Mouse (Mus musculus) right cerebral cortex, postnatal 36 days (tissue): ENCODE data around the gene Klf13.

Source experiments
- DNase-seq, 2 experiments: peaks; one replicate each; pipeline ENCODE4 v3.0.0; 2022; ENCODE audit warnings: low spot score in 2 of 2, mixed read lengths in 1 of 2

The Klf13 gene

DNA sequence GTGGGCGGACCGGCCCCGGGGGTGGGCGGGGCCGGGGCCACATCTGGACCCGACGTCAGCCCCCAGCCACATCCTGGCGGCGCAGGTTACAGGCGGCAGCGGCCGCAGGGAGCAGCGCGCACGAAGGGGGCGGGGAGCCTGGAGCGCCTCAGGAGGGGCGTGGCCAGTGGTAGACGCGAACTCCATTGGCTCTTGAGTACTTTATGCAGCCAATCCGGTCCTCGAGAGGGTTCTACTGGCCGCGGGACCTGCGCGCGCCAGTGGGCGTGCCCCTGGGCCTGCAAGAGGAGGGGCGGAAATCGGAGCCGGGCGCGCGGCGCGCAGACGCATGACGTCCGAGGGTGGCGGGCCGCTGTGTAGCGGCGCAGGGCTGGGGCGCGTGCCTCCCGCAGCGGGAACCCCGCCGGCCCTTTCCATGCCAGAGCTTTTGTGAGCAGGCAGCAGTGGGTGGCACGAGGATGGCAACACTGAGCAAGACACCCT, at the start of gene Klf13:
TSS of gene Klf13 (minus strand) at position 2 of the 483 bp plus-strand sequence.
- peak; percentile 99 for DNase-seq

DNA sequence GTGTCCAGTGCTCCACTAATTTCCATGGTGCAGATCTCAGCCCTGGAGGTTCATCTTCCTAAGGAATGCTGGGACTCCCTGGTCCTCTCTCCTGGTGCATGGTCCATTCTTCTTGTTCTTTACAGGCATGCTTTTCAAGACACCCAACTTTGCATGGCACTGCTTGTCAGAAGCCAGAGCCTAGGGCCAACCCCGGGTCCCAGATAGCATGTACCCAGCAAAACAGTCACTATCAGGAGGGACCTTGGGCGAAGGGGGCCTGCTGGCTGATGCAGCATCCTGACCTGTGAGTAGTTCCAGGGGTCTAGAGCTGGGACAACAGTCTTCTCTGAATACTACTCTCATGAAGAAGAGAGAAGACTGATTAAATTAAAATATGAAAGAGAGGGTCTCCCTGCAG, 49.7 kb upstream of the Klf13 start:
- DNase-seq, result no peak

DNA sequence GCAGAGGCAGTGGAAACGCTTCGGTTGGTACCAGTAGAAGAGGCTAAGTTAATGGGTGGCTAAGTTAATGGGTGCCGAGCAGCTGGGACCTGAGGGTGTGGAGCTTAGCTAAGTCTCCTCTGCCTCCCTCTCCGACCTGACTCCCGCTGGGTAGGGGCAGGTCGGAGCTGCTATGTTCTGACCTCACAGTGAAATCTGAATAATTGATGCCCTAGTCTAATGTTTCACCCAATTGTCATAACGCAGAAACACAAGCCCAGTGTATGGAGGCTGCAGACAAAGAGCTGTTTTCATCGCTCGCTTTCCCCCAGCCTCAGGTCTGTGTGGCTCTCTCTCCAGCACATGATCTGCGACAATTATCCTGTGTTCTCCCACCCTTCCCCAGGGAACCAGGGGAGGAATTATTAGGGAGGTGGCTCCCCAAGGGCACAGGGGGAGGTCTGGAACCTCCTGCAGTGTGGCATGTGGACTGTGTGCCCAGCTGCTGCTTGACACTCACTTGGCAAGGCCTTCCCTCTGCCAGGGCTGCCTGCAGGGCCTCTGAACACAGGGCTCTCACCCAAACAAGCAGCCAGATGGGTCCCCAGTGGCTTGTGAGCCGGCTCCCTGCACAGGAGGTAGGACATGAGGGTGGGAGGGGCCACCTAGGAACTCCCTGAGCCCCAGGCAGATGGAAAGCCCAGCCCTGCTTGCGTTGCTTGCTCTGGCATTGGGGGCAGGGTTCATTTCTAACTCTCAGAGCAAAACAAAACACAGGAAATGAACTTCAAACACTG, 47.9 kb upstream of the Klf13 start:
- DNase-seq, result peak; percentile 34 to 37

DNA sequence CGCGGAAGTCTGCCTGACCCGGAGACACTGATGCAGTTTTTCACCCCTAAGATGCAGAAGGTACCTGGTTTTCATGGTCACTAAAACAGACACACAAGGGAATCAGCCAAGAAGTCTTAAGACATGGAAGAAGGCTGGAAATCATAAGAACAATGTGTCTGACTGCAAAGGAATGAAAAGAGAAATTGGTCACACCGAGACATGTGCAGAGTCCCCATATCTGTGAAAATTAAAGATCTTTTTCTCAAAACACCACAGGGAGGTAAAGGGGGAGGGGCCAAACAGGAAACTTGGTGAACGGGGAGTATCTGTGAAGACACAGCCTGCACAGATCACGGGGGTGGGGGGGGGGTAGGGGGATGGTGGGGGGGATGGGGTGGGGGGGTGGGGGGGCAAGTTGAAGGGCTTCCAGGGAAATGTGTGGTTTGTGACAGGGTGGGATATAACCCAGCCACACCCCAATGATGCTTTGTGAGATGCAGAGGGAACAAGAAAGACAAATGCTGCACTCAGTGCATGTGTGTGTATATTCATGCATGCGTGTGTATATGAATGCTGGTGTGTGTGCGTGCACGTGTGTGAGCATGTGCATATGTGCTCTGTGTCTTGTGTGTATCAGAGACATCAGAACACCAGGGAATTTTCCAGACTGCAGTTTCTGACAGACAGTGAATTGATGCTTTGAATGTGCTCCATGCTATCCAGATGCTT, 47.1 kb upstream of the Klf13 start:
- DNase-seq, result no peak

DNA sequence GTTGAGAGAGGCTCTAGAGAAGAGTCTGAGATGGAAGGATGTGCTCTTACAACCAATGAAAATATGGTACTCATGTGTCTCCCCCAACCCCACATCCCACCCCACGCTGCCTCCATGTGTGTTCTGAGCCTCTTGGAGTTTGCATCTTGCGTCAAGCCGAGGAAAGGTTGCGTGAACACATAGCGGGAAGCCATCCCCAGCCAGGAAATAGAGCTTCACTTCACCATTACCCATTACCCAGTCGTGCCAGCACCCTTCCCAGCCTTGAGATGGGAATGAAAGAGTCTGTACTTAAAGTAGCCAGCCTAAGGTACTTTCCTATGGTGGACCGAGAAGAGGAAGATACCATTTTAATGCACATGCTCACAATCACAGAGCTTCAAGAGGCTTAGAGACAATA, 46.6 kb upstream of the Klf13 start:
- no peak for DNase-seq

DNA sequence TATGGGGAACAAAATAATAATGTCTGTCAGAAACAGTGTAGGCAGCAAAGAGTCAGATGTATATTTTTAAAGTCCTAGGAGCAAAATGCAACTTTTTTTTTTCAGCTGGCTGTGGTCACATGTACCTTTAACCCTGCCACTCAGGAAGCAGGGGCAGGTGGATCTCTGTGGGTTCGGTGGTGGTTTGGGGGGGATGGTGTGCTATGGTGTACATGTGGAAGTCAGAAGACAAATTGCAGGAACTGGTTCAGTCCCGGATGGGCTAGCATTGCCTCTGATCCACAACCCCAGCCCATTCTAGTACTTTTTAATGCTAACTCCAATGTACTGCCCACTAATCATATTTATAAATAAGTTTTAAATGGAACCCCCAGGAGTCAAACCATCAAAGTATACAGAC, 45.6 kb upstream of the Klf13 start:
- no peak for DNase-seq

DNA sequence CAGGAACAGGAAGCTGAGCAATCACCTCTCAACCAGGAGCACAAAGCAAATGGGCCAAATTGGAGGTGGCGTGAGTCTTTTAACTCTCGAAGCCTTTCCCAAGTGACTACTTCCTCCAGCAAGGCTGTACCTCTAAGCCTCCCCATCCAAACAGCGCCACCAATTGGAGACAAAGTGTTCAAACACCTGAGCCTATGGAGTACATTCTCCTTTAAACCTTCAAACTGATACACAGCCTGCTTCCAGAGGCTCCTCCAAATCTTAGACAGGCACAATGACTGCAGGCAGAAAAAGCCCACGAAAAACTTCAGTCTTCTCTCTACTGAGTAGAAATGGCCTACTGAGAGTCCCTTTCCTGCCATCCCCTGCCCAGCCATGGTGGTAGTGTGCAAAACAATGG, 38.9 kb upstream of the Klf13 start:
- DNase-seq, result no peak

DNA sequence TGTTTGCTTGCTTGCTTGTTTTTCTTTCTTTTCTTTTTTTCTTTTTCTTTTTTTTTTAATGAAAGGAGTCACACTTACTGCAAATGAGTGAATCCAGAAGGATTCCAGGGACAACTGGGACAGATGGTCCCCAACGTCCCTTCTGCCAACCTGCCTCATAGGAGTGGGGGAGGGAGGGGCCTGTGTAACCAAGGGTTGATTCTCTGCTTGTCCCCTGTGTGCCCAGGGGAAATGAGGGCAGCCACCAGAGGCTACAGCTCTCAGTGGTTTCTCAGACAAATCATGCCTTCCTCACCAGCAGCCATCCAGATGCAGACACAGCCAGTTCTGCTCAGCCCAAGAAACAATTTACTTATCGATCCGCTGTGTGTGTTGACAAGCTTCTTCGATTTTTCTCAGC, 32.3 kb upstream of the Klf13 start:
- no peak for DNase-seq

DNA sequence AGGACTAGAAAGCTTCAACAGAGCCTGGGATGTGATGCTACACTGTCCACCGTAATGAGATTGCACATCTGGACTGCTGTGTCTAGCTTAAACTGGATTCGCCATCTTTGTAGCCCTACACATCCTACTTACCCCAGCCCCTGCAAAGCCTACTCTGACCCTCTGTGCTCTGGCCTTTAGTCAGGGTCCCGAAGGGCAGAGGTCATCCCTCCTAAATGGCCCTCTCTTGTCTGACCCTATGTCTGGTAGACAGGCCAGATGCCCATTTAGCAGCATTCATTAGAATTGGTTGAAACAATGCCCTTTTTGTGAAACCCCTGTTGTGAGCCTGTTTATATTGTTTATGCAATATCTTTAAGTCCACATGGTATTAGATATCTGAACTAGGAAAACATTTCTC, 31.2 kb upstream of the Klf13 start:
- DNase-seq, result no peak

DNA sequence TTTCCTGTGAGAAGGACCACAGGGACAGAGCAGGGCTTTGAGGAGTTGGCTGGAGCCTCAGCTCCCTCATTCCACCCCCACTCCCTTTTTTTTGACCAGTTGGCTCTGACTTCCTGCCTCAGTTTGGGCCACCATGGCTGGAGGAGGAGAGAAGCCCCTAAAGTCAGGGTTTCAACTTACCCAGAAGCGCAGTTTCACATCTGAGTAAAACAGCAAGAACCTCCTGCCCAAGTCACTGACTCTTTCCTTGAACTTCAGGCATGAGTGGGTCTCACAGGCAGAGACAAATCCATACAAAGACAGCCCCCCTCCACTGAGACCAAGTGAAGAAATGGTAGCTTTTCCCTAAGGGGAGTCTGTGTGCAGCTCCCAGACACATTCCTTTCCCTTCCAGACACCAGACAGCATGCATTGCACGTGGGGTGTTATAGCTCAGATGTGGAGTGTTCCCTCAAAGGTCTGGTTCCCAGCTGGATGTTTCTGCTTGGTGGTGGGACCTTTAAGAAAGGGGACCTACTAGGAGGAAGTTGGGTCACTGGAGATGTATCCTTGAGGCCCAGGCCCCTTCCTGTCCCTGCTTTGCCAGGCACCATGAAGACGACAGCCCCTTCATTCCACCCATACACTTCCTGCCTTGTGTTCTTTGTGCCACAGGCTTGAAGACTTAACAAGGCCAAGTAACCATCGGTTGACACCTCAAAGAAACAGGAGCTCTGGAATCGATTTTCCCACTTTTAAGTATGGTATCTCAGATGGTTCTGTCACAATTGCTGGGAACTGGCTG, 27.1 kb upstream of the Klf13 start:
- DNase-seq, result no peak

DNA sequence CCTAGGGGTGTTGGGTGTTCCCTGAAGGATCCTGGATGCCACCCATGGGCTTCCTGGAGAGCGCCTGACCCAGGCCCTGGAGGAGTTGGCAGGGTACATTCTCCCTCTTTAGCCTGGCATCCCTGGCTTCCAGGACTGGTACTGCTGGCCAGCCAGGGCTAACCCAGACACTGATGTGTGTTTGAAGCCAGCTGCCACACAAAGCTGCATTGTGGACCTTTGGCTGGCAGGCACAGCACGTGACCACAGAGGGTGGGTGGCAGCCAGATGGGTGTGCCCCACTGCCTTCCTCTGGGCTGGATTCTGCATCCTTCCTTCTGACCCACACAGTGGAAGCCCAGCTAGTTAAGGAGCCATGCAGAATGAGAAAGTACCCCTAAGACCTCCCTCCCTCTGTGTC, 26.4 kb upstream of the Klf13 start:
- peak; percentile 72 to 77 for DNase-seq

DNA sequence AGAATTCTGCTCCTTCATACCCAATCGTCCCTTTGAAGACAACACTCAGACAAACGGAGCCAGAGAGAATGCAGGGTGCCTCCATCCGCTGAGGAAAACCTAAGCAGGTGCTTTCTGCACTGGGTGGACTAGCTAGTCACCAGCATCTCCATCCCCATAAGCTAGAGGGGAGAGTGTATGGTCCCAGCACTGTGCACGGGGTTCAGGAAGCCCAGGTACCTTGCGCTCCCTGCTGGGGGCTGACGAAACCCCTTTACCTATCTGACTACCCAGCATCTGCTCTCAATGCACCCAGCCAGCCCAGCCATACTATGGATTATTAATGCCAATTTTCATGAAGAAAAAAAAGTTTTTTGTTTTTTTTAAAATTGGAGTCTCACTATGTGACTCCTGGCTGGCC, 25.4 kb upstream of the Klf13 start:
- DNase-seq, result no peak

DNA sequence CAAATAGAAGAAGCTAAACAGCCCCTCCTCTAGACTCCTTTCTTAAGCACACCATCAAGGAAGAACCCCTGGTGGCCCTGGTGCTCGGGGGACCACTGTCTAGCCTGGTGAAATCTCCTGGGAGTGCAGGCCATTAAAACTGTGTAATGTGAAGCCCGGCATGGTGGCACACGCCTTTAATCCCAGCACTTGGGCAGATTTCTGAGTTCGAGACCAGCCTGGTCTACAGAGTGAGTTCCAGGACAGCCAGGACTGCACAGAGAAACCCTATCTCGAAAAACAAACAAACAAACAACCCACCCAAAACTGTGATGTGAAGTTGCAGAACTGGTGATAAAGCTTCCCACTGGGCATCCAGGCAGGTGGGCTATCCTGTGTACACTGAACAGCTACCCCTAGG, 24.9 kb upstream of the Klf13 start:
- DNase-seq, result no peak

DNA sequence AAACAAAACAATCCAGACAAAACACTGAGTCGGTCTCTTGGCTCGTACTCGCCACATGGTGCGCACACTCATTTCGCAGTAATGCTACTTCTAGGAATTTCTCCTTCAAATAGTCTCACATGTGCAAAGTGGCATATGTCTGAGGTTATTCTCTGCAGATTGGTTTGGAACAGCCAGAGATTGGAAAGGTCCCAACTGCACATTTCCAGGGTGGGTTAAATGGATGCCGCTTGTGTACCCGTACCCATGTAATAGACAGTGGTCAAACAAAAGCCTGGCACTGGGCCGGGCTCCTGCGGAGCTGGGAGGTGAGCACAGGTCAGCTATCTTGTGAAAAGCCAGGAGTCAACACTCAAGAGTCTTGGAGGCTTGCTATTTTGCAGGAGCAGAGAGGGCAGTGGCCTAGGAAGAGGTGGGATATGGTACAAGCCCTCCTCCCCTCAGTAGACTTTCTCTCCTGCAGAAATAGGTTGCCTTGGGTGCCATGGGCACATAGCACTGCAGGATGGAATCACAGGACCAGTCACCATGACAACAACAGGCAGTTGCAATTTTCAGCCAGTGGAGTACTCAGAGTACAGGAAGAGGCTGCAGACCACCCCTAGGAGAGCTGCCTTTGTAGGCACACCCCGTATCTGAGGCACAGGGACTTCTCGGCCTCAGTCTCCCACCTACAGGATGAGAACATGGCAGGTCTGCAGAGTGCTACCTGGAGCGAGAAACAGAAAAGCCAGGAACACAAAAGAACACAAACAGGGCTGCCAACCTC, 19.3 kb upstream of the Klf13 start:
- peak in 1 of 2 experiments; percentile 63 for DNase-seq

DNA sequence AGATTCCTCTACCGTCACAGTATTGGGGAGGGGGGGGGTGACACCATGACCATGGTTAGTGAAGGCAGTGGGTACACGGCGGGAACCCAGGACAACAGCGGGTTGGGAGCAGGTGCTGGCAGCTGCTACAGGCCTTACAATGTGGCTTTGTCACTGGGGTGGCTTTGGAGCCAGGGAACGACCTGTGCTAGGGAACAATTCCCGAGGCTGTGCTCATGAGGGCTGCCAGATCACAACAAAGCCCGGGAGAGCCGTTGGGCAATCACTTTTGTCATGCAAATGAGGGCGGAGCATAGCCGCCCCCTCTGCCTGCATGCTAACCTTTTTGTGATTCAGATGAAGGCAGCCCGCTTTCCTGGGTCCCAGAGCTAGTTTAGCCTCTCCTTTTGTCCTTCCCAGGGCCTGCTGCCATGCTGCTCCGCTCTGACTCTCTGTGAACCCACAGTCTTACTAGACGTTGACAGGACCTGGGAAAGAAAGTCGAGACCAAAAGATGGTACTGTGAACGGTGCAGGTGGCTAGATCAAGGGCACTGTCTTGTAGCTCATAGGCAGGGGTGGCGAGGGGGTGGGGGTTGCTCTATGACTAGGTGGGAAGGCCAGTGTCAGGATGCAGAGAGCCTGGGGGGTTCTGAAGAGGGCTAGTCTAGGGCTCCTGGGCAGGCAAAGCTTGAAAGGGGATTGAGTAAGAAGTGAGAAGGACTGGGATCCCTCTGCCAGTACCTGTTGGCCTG, 18.4 kb upstream of the Klf13 start:
- peak; percentile 65 to 73 for DNase-seq

DNA sequence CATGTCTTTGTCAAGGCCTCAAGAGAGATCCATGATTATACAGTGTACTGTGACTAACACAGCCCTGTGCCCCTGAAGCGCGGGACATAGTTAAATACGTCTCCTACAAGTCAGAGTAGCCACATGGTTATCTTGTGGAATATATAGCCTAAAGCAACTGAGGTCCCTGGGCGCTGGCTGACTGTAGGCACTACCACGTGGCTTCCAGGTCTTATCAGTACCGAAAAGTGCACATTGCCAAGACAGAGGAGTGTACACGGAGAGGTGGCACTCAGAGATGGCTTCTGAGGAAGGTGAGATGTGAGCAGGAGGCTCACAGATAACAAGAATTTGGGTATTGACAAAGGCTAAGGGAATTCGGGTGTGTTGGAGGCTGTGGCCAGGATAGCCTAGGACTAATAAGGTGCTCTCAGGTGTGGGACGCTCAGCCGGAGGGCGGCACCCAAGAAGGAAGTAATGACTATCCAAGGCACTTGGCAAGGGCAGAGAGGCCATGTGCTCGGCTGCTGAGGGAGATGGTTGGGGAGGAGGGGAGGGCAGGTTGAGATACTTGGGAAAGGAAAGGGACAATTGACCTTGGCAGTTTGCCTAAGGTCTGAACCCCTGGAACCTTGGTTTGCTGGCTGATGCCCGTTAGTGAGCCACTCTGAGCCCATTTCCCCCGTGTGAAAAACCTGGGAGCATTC, 17.6 kb upstream of the Klf13 start:
- DNase-seq, result no peak

DNA sequence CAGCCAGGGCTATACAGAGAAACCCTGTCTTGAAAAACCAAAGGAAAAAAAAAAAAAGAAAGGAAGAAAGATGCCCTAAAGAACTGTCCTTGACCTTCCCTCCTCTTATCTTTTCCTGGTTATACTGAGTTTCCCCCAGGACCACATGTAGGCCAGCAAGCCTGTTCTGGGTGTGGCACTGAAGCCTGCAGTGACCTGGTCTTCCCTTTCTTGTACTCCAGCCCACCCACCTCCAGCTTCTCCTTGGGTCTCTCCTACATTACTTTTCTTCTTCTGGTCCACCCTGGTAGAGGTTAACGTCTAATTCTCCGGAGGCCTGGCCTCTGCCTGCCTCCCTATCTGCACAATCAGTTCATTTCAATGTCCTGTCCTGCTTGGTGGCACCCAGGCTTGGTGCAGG, 16.7 kb upstream of the Klf13 start:
- no peak for DNase-seq

DNA sequence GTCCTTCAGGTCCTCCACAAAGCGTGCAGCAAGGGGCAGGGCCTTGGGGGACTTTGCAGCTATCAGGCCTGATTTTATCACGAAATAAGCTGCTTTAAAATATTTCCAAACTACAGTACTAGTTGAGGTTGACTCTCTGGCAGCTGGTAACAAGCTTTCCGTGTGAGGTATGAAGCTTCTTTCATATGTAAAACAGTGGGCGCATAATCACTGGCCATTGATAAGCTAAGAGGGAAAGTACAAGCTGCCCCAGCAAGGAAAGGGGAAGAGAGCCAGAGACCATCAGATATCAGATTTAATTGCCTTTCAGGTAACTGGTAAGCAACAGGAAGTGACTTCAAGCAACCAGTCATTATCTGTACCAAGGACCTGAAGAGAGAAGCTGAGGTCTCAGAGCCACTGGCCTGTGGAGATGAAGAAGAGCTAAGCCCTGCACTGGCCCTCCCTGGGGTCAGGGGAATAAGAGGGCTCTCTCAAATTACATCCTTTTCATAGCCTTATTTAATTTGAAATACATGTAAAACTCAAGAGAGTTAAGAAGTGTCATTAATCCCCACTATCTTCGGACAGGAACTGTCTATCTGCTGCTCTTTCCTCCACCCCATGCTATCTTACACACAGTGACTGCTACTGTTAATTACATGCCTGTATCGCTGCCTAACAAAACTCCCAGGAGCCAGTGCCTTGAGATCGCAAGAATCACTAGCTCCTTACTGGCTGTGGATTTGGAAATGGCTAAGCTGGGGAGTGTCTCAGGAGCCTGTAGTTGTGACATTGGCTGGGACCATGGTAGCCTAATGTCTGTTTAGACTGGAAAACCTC, 13.6 kb upstream of the Klf13 start:
- no peak for DNase-seq

DNA sequence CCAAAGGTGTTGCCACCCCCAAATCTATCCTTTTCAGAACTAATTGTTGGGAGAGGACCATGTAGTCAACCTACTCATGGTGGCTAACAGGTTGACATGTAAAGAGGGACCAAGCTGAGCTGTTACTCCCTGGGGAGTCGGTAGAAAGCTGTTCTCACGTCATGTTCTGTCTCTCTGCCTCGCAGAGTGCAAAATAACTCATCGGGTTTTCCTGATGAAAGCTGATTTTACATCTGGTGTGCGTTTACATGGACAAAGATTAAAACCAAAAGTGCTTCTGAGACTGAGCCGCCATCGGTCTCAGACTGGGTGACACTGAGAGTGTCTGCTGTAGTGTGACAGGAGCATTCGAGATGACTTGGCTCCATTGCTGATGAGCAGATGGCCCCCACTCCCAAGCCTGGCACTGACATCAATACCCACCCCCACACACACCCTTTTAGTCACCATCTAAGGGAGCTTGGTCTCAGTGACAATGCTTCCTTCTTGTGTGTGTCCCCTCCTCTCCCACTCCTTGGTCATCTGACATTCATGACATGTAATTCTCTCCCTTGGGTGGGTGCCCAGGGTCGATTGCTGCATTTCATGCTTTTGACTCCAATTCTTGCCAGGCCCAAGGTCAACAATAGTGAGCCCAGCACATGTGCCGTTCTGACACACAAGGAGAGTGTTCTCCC, 12.4 kb upstream of the Klf13 start:
- DNase-seq, result peak in 1 of 2 experiments; percentile 42
